Mouse (Mus musculus) testis, adult 2 months (tissue): ENCODE measurements around the gene Uvrag. TPM values are rescaled to one million over a fixed set of nuclear protein-coding genes. Genes with fewer than 3 reads are reported as not detected.
A peak's percentile ranks its signal among the peaks of the same experiment; 100 is the strongest.

ENCODE experiments used
- H3K27ac ChIP-seq: fragments of 200-500 bp; 2 replicates; pipeline ENCODE4 v1.5.1; 2012; ENCODE audit warnings: low read depth, low read length; ENCODE audit not compliant: control insufficient read depth, insufficient read depth
- H3K27me3 ChIP-seq: fragments of 200-500 bp; 2 replicates; pipeline ENCODE4 v1.6.1; 2012; ENCODE audit warnings: mild to moderate bottlenecking, low read length, moderate library complexity; ENCODE audit not compliant: control insufficient read depth, insufficient read depth
- H3K36me3 ChIP-seq: fragments of 200-500 bp; 2 replicates; pipeline ENCODE4 v1.6.1; 2012; ENCODE audit warnings: mild to moderate bottlenecking, low read length; ENCODE audit not compliant: control insufficient read depth, insufficient read depth
- H3K4me1 ChIP-seq: fragments of 200-500 bp; 2 replicates; pipeline ENCODE4 v1.6.1; 2012; ENCODE audit warnings: low read length; ENCODE audit not compliant: control insufficient read depth, insufficient read depth
- H3K4me3 ChIP-seq: fragments of 200-500 bp; 2 replicates; pipeline ENCODE4 v1.5.1; 2012; ENCODE audit warnings: low read depth, mild to moderate bottlenecking, low read length, moderate library complexity, mixed read lengths; ENCODE audit not compliant: control insufficient read depth
- CTCF ChIP-seq: fragments of 200-500 bp; IDR thresholded peaks from 2 replicates; pipeline ENCODE4 v1.5.1; 2012; ENCODE audit warnings: low read depth, mild to moderate bottlenecking, inconsistent platforms, low read length, moderate library complexity; ENCODE audit not compliant: control insufficient read depth, insufficient read depth, insufficient replicate concordance
- POLR2A ChIP-seq: fragments of 200-500 bp; IDR thresholded peaks from 2 replicates; pipeline ENCODE4 v1.6.1; 2012; ENCODE audit warnings: low read depth, mild to moderate bottlenecking, inconsistent platforms, low read length, moderate library complexity; ENCODE audit not compliant: control insufficient read depth
- polyA plus RNA-seq: library from polyadenylated mRNA; depleted of rRNA; stranded (reverse); fragments of >200 nt; gene quantifications from 2 replicates; pipeline ENCODE4 v1.2.3, GENCODE M21; 2012

The Uvrag gene
- polyA plus RNA-seq, 1 experiment: 2.6 TPM

DNA sequence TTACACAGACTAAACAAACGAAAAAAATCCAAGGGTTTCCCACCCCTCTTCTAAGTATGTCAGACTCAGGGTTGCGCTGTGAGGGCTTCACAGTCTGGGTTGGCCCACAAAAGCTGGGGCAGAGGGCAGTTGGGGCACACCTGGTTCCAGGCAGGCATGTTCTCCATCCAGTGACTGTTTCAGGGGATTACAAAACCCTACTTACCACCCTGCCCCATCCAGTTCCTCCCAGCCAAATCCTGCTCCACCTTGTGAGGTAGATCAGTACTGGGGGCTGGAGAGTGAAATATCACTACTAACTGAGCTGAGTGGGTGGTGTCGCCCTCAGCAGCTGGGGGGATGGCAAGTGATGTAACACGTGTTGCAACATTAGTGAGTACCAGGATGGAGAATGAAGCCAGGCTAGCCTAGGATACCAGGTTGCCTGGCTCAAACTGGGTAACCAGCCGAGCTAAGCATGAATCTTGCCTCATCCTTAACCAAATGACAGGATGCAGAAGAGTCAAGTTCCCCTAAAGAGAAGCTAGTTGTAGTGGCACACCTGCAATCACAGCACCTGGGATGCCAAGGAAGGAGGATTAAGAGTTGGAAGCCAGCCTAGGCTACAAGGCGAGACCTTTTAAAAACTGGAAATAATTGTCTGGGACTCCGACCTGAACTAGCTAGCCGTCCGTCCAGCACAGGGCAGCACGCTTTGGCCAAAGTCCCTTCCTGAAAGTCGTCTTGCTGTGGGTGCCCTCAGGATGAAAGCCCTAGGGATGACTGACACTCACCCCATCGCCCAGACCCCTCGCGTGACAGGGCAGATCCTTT lies 40.9 kb upstream of the Uvrag start:
- 0 out of 2 replicates have a peak, but pooled peaks have one; percentile 9 for TF ChIP-seq CTCF
- TF ChIP-seq POLR2A: no peak
- H3K4me3 ChIP-seq: peak overlapping the region; percentile 88
- H3K36me3 ChIP-seq: no peaks in the 10 kb centered on the region
- H3K27me3 ChIP-seq: no peaks in the 10 kb centered on the region
- peaks cover 5% of the 10 kb centered on the region for H3K4me1 ChIP-seq
- peak overlapping the region; percentile 51 for H3K27ac ChIP-seq

DNA sequence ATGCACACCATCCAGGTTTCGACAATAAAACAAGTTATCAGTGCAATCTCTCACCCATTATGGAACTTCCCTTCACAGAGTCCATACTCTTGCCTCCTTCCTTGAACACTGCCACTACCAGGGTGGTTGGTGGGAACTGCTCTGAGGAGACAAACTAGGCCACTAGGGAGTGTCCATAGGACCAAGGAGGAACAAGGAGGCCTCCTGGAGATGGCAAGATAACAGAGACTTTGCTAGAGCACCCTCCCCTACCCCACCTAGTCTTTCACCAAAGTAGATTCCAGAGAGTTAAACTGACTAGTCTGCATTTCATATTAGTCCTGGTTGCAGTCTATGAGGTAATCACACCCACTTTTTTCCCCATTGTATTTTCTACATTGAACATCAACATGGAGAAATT lies 39.2 kb upstream of the Uvrag start:
- peak overlapping the region; percentile 80 for H3K4me3 ChIP-seq
- no peaks in the 10 kb centered on the region for H3K36me3 ChIP-seq
- H3K27ac ChIP-seq: no peak overlapping the region
- no peaks in the 10 kb centered on the region for H3K27me3 ChIP-seq
- peaks cover 5% of the 10 kb centered on the region for H3K4me1 ChIP-seq
- TF ChIP-seq CTCF: no peak
- no peak for TF ChIP-seq POLR2A

DNA sequence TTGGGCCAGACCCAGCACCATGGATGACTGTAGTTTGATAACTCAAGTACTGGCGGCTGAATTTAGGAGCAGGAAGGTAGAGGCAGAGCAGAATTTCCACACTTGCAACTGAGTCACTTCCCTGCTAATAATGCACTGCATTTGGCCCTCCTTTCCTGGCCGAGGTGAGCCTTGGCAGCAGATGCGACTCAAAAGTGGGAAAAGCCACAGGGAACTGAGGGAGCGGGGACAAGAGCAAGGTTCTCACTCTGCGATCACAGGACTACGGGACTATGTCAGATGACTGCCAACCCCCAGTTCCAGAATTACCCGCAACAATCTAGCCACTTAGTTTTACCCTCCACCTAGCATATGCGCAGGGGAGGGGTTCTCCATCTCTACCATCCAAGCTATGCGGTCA lies 38.3 kb upstream of the Uvrag start:
- Histone ChIP-seq H3K4me1 (peaks cover 5% of the 10 kb centered on the region), H3K27me3 (no peaks in the 10 kb centered on the region), H3K36me3 (no peaks in the 10 kb centered on the region), H3K4me3 (peak overlapping the region; percentile 80), H3K27ac (no peak overlapping the region)
- TF ChIP-seq CTCF (no peak), POLR2A (no peak)

DNA sequence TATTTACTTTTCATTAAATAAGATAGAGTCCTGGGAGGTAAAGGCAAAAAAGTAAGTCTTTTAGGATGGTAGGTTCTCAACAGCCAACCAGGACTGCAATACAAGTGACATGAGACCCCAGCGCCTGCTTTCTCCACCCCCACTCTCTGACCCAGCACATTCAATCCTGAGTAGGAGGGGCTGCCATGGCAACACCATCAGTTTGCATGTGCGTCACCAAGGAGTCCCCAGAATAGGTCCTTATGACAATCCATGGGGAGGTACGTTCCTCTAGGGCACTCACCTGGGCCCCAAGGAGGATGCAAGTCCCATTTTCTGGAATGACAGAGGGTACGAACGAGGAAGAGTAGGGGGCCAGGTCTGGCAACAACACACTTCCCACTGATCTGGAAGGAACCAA lies 36.4 kb upstream of the Uvrag start:
- H3K4me3 ChIP-seq: peak overlapping the region; percentile 41
- TF ChIP-seq POLR2A (peak; percentile 12; the same call in 1 of the 2 replicates), CTCF (no peak)
- H3K27ac ChIP-seq: peak overlapping the region; percentile 2; the same call in 1 of the 2 replicates
- H3K4me1 ChIP-seq: peaks cover 5% of the 10 kb centered on the region
- no peaks in the 10 kb centered on the region for H3K27me3 ChIP-seq
- H3K36me3 ChIP-seq: no peaks in the 10 kb centered on the region

DNA sequence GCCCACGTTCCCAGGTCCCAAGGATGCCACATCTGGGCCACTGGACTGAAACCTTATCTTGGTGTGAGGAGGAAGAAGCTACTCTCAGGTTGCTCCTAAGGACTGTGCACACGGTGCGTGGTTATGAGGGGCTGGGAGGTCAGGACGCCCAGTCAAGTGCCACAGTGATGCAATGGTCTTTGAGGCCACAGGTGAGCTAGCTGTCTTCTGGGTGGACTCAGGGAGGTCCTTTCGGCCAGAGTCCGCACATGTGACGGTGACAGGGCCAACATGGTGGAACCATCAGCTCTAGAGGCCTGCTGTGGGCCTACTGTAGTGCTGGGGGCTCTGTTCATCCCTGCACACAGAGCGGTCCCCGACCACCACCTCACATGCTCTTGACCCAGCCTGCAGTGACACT lies 34.7 kb upstream of the Uvrag start:
- TF ChIP-seq CTCF (no peak), POLR2A (no peak)
- H3K4me1 ChIP-seq: no peaks in the 10 kb centered on the region; the same call in 1 of the 2 replicates
- no peaks in the 10 kb centered on the region for H3K36me3 ChIP-seq
- H3K27ac ChIP-seq: no peak overlapping the region
- no peaks in the 10 kb centered on the region for H3K27me3 ChIP-seq
- no peak overlapping the region for H3K4me3 ChIP-seq

DNA sequence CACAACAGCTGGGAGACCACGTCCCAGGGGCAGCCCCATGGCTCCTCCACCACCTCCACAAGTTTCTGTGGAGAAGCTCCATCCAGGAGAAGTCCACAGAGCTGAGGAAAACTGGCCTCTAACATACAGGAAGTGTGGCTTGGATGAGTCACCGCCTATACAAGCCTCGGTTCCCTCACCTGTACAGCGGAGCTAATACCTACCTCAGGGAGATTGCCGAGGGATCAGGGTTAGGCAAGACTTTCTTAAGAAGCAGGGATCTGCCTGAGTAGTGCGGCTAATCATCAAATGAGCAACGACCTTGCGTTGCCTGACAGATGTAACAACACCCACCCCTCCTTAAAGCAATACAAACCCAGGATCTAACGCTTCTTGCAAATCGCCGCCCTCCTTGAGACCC lies 34.2 kb upstream of the Uvrag start:
- H3K27ac ChIP-seq: no peak overlapping the region
- H3K4me3 ChIP-seq: no peak overlapping the region
- H3K27me3 ChIP-seq: no peaks in the 10 kb centered on the region
- no peaks in the 10 kb centered on the region for H3K36me3 ChIP-seq
- TF ChIP-seq POLR2A: no peak
- TF ChIP-seq CTCF: no peak
- no peaks in the 10 kb centered on the region; the same call in 1 of the 2 replicates for H3K4me1 ChIP-seq

DNA sequence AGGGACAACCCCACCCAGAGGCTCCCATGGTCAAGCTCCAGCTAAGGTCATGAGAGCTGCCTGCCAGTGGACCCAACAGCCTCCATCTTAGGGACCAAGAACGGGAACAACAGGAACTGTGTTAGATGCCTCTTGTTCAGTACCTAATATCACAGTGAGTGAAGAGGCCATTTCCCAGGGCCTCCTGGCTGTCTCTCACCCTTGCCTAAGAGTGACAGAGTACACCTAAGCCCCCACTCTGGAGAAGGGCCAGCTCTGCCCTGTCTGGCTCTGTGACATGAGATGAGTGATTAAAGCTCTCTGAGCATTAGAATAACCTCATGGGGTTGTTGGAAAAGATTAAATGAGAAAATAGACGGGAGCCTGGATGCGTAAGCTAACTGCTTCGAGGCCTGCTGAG lies 33.1 kb upstream of the Uvrag start:
- TF ChIP-seq CTCF (no peak), POLR2A (no peak)
- H3K36me3 ChIP-seq: no peaks in the 10 kb centered on the region
- no peak overlapping the region for H3K4me3 ChIP-seq
- no peaks in the 10 kb centered on the region; the same call in 1 of the 2 replicates for H3K4me1 ChIP-seq
- H3K27me3 ChIP-seq: no peaks in the 10 kb centered on the region
- H3K27ac ChIP-seq: no peak overlapping the region
